ENCODE assay signal across 11 mouse cellular contexts in the genomic region with DNA sequence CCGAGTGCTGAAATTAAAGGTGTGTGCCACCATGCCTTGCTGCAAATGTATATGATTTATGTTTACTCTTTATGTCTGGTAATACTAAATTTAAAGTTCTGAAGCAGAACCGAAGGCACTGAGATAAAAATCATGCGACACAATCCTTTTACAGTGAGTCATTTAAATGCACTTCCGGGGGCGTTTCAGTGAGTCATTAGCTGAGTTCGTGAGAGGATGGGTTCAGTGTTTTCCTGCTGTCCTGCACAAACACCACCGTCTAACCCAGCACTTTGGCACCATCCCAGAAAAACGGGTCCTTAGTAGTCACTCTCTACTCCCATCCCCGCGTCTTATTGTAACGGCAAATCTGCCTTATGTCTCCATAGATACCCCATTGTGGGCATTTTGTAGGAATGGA. TPM values are rescaled to one million over a fixed set of nuclear protein-coding genes. Genes with fewer than 3 reads are reported as not detected.
DNase-seq lines count a peak whose midpoint lies in the region; ATAC-seq and TF ChIP-seq lines count a peak whose summit lies in the region.
"Had no signal": no experiment of that assay in that cellular context is flagged by ENCODE, and none has a peak within 500 bp of the region (broad histone marks: within the 10 kb centered on the region; RNA-seq: fewer than 3 reads in every experiment).

No protein-coding gene starts in this region.

- H3K27me3 ChIP-seq in kidney, embryonic 15.5 days = no peaks in the 10 kb centered on the region
- no peaks in the 10 kb centered on the region for H3K27me3 ChIP-seq in C2C12 (ENCODE audit: control insufficient read depth, insufficient read depth, insufficient read length)
- H3K27me3 ChIP-seq: forebrain, embryonic 12.5 days; hindbrain, embryonic 13.5 days; lung, embryonic 15.5 days had no signal

- 0 out of 2 replicates have a peak overlapping the region, but pooled peaks have one; percentile 9 for H3K4me2 ChIP-seq in kidney, embryonic 15.5 days
- H3K4me2 ChIP-seq: forebrain, embryonic 12.5 days; hindbrain, embryonic 13.5 days; liver, embryonic 11.5 days; lung, embryonic 15.5 days had no signal

- no peaks in the 10 kb centered on the region for H3K9me3 ChIP-seq in kidney, embryonic 15.5 days (replicated peaks)
- H3K9me3 ChIP-seq: forebrain, embryonic 12.5 days; hindbrain, embryonic 13.5 days; lung, embryonic 15.5 days had no signal

- H3K27ac ChIP-seq in kidney, embryonic 15.5 days = no peak overlapping the region
- H3K27ac ChIP-seq in layer of hippocampus, adult 2 months = no peak overlapping the region
- H3K27ac ChIP-seq: forebrain, embryonic 12.5 days; hindbrain, embryonic 13.5 days; lung, embryonic 15.5 days had no signal

- H3K9ac ChIP-seq in kidney, embryonic 15.5 days = no peak overlapping the region
- H3K9ac ChIP-seq: forebrain, embryonic 12.5 days; hindbrain, embryonic 13.5 days; lung, embryonic 15.5 days had no signal

- ATAC-seq in kidney, embryonic 15.5 days (replicated peaks; ENCODE audit: low FRiP score) = no peak

- 53% methylated on average over 11 of the region's 11 CpGs for WGBS in kidney, embryonic 15.5 days

- no peak overlapping the region for H3K4me3 ChIP-seq in kidney, embryonic 15.5 days (replicated peaks)
- no peak overlapping the region for H3K4me3 ChIP-seq in C2C12 (ENCODE audit: insufficient read depth, poor library complexity, severe bottlenecking)
- H3K4me3 ChIP-seq in layer of hippocampus, adult 2 months = no peak overlapping the region
- H3K4me3 ChIP-seq: forebrain, embryonic 12.5 days; hindbrain, embryonic 13.5 days; lung, embryonic 15.5 days had no signal

- no peak for DNase-seq in kidney, postnatal 36 days
- DNase-seq in 3T3-L1 (ENCODE audit: low read depth, low spot score) (peak; percentile 80), R1 (ENCODE audit: low read depth, low spot score) (peak; percentile 81)
- no peak for DNase-seq in layer of hippocampus, adult 2 months (ENCODE audit: low spot score in 2 of 2)
- no peak for DNase-seq in ovary, postnatal 14 days (ENCODE audit: low spot score)

- no peaks in the 10 kb centered on the region for H3K36me3 ChIP-seq in kidney, embryonic 15.5 days
- H3K36me3 ChIP-seq in C2C12 (ENCODE audit: control insufficient read depth, insufficient read depth) = no peaks in the 10 kb centered on the region
- H3K36me3 ChIP-seq: forebrain, embryonic 12.5 days; hindbrain, embryonic 13.5 days; lung, embryonic 15.5 days had no signal

- no peaks in the 10 kb centered on the region for H3K79me2 ChIP-seq in C2C12 (ENCODE audit: control insufficient read depth, insufficient read depth)

- H3ac ChIP-seq in C2C12 (ENCODE audit: control insufficient read depth, insufficient read length, low read depth) = no peak overlapping the region

- no peaks in the 10 kb centered on the region for H3K79me3 ChIP-seq in C2C12 (ENCODE audit: low read depth)

- H3K4me1 ChIP-seq in kidney, embryonic 15.5 days = no peaks in the 10 kb centered on the region
- H3K4me1 ChIP-seq: hindbrain, embryonic 13.5 days; lung, embryonic 15.5 days had no signal

- TF ChIP-seq CTCF in C2C12 (IDR thresholded peaks at IDR 0.05; ENCODE audit: control insufficient read depth, insufficient read depth, insufficient read length) = no peak
- TF ChIP-seq CTCF in layer of hippocampus, adult 2 months (conservative IDR thresholded peaks at IDR 0.05) = no peak

TF ChIP-seq in C2C12, 6 proteins besides CTCF, POLR2A, EP300 and RAD21:
- TF ChIP-seq MYOG (IDR thresholded peaks at IDR 0.05; ENCODE audit: control insufficient read depth, extremely low read depth, insufficient read length) = no peak
- TF ChIP-seq FOSL1 (IDR thresholded peaks at IDR 0.05; ENCODE audit: insufficient read depth, low read length, poor library complexity, severe bottlenecking) = peak; percentile 13
- TF ChIP-seq MAX (IDR thresholded peaks at IDR 0.05) = no peak

RNA-seq across cellular contexts. Expression of a gene that starts 6.1 kb away (rescaled TPM):
- 122 and 130 TPM in 2 replicates for polyA plus RNA-seq in kidney, embryonic 15.5 days (2015; fragmentation: Nextera tagmentation; extraction: Ambion mirVana)
- polyA plus RNA-seq in C2C12 (2012; fragmentation: generic; extraction: Trizol) = 48.5 TPM
- 10 to 100 TPM; 69.9 to 86.9 TPM for total RNA-seq in layer of hippocampus, adult 2 months (2021)

RNA-seq across cellular contexts. Expression of a gene that starts 49.2 kb away (rescaled TPM):
- polyA plus RNA-seq in kidney, embryonic 15.5 days (2015; fragmentation: Nextera tagmentation; extraction: Ambion mirVana) = 11.4 and 12.8 TPM in 2 replicates
- polyA plus RNA-seq in C2C12 (2012; fragmentation: generic; extraction: Trizol) = 3.4 TPM
- 1 to 10 TPM; 9.3 to 9.9 TPM for total RNA-seq in layer of hippocampus, adult 2 months (2021)

RNA-seq across cellular contexts. Expression of a gene that starts 55.2 kb away (rescaled TPM):
- 46.2 and 49.7 TPM in 2 replicates for polyA plus RNA-seq in kidney, embryonic 15.5 days (2015; fragmentation: Nextera tagmentation; extraction: Ambion mirVana)
- polyA plus RNA-seq in C2C12 (2012; fragmentation: generic; extraction: Trizol) = 0.30 TPM
- total RNA-seq in layer of hippocampus, adult 2 months (2021) = not detected

Comparison
In these comparisons a context has a peak if more than half of its experiments do, and no peak if none do; other contexts are left out.
1. DNase-seq: peak in 3T3-L1 (single experiment) and R1 (single experiment); none in kidney, postnatal 36 days (0 of 2), layer of hippocampus, adult 2 months (0 of 2) and ovary, postnatal 14 days (single experiment).
2. RNA of a gene that starts 55.2 kb away (polyA plus RNA-seq): 46.2 to 49.7 TPM in kidney, embryonic 15.5 days; 0.30 TPM in C2C12 (single experiment); every median in the first group is over 10 times any median in the second.